Mouse (Mus musculus): ENCODE data around the gene Trim8.

DNA sequence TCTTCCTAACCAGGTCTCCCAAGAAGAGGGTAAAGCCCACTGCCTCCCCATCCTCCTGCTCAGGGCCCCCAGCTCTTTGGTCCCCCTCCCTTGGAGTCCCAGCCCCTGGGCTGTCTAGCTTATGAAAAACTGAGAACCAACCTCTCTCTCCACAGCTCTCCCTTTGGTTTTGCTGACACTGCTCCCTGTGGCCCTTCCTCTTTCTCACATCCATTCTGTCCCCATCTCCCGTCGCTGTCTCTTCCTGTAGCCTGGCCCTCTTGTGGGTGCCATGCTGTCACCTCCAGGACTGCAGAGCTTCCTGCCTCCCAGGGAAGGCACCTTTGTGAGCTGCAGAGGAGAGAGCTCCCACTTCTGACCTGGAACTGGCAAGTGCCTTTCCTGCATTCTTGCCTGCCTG is 14.8 kb upstream of the Trim8 start:
- TF ChIP-seq CTCF (IDR thresholded peaks at IDR 0.05) (no peak), EP300 (IDR thresholded peaks at IDR 0.05) (no peak)

All from lung, postnatal 0 days (tissue).